Mouse (Mus musculus): ENCODE data around the gene Gys2. TPM values are rescaled to one million over a fixed set of nuclear protein-coding genes. Genes with fewer than 3 reads are reported as not detected.
"Not testable (repeated sequence)": the region's sequence is repeated elsewhere in the genome, so short reads cannot be mapped to it uniquely, and the experiment has no call there.

The Gys2 gene
- 0.67 and 0.88 TPM in 2 replicates for polyA plus RNA-seq (2015; fragmentation: Nextera tagmentation; extraction: Ambion mirVana)

DNA sequence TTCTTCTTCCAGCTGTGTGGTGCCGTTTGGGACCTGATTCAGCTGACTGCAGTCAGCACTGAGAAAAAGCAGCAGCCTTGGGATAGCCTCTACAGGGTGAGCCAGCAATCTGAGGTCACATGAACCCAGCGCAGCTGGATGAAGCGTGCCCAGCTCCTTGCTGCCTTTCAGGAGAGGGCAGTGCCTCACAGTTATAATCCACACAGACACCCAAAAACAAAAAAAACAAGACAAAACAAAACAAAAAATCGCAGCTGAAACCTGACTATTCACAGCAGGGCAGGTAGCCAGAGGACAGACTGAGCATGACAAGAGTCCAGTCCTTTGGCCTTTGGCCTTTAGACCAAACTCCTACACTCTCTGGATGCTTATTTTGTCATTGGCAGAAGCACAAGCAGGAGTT, at the start of gene Gys2:
TSS of gene Gys2 (minus strand) at position 309 of the 403 bp plus-strand sequence.
- DNase-seq (ENCODE audit: low spot score): no peak

DNA sequence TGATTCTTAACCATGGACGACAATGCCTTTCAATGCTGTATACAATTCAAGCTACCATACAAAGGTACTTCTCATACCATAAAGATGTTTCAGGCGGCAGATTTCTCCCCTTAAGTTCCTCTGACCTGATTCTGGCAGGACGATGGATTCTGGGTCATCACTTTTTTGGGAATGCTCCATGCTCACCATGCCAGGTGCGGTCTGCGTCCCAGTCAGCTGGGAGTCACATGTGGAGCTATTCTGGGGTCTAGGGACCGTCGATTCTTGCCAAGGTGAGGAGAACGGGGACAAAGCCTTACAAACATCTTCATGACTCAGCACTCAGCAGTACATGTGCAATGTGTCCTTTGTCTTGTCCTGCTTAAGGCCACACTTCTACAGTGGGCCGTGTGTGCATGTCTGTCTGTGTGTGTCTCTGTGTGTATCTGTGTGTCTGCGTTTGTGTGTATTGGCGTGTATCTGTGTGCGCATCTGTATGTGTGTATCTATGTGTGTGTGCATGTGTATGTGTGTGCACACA, 48.7 kb upstream of the Gys2 start:
- no peak for DNase-seq (ENCODE audit: low spot score)

DNA sequence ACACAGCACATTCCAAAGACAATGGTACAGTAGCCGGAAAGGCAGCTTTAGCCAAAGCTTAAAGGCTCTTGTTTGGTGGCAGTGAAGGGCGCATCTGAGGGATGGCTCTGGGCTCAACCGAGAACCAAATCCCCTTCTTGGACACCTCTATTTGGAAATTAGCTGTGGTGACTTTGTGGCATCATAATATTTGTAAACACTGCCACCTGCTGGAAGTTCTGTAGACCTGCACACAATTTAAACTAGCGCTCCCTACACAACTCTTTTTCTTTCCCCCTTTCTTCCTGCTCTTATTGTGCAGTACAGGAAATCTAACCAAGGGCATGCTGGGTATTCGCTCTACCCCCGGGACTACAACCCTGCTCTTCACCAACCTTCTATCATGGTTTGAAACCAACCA, 46.2 kb upstream of the Gys2 start:
- peak; percentile 71 for DNase-seq (ENCODE audit: low spot score)

DNA sequence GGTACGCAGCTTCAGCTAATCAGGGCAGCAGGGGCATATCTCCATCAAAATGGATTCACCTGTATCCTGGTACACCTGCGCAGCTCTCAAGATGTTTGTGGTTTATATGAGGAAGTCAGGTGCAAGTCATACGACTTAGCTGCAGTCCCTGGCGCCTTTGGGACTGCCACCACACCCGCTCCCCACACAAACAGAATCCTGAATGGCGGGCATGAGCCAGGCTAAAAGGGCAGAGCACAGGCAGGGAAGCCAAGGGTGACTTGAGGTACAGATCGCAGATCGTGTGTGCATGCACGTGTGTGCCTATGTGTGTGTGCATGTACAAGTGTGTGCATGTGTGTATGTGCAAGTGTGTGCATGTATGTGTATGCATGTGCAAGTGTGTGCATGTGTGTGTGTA, 42.5 kb upstream of the Gys2 start:
- DNase-seq (ENCODE audit: low spot score): not testable (repeated sequence)

- peak; percentile 64 for DNase-seq (ENCODE audit: low spot score)
Observed at GRCm38 (mm10) chr6:142514912-142515311, 42.0 kb upstream of the Gys2 start.

- DNase-seq (ENCODE audit: low spot score): peak; percentile 13
Observed at GRCm38 (mm10) chr6:142512902-142513301, 40.0 kb upstream of the Gys2 start.

DNA sequence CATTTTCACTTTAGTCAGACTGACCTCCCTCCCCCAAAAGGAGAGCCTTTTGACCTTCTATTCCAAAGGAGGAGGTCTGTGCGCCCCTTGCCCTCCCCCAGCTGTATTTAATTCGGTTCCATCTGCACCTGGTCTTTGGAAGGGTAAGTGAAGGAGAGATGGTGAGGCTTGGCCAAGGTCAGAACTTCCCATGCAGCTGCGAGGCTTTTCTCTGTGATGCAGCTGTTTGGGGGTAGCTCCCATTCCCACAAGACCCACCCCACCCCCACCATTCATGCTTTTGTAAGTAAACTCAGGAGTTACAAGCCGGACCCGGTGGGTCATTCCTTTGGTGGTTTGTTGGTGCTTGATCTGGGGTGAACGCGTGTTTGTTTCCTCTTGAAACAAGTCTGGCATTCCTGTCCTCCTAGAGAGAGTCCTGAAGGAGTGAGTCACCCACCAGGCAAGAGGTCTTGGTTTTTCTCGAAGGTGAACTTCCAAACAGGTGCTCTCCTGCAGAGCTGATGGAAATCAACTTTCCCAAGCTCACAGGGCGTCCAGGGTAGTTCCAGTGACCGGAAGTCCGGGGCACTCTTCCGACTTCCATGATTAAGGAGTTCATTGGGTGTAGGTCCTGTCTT, 38.7 kb upstream of the Gys2 start:
- DNase-seq (ENCODE audit: low spot score): peak; percentile 26

GRCm38 (mm10) chr6:142508663-142509062, 35.8 kb upstream of the Gys2 start:
- no peak for DNase-seq (ENCODE audit: low spot score)

DNA sequence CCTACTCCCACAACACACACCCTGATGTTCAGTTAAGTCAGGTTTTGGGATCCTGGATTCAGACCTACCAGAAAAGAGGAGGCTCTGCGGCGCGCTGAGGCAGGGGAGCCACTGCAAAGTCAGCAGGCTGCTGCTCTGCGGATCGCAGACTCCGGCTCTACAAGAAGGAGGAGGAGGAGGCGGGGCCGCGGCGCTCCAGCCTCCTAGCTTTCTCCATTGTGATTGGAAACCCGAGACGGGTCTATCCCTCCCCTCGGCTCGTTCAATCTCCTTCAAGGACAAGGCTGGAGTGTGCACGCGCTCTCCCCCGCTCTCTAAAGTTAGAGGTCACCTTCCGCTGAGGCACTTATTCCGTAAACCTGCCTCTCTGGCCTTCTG, 34.9 kb upstream of the Gys2 start, which contains the start of gene Ldhb:
TSS of gene Ldhb (minus strand) at position 173 of the 378 bp plus-strand sequence.
- peak; percentile 87 for DNase-seq (ENCODE audit: low spot score)

GRCm38 (mm10) chr6:142507033-142507784, 34.3 kb upstream of the Gys2 start:
- peak; percentile 26 for DNase-seq (ENCODE audit: low spot score)

DNA sequence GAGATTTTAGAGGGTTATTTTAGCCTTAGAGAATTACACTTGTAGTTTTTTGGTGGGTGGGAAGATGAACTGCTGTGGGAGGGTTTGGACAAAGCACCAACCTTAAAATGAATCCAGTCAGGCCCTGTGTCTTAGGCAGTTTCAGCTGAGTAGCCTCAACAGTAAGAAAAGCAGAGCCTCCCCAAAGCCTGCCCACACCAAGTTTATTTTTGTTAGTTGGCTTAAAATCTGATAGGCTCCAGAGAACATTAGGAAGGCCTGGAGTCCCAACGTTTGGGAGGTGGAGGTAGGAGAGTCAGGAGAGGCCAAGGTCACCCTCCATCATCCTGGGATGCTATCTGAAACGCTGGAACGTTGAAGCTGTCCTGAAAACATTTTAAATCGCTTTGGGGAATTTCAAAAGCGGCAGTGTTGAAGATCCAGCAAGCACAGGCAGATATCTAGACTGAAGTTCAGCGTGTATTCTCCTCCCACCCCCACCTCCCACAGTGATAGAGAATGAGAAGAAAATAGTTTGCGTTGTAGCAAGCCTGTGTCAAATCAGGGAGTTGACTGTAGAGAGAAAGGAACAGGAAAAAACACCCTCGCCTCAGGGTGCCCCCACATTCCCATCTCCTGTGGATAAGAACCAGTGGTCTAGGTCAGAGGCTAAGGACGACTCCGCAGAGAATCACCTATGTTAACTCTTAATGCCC, 33.6 kb upstream of the Gys2 start:
- DNase-seq (ENCODE audit: low spot score): no peak

GRCm38 (mm10) chr6:142503601-142504000, 30.7 kb upstream of the Gys2 start:
- DNase-seq (ENCODE audit: low spot score): no peak

DNA sequence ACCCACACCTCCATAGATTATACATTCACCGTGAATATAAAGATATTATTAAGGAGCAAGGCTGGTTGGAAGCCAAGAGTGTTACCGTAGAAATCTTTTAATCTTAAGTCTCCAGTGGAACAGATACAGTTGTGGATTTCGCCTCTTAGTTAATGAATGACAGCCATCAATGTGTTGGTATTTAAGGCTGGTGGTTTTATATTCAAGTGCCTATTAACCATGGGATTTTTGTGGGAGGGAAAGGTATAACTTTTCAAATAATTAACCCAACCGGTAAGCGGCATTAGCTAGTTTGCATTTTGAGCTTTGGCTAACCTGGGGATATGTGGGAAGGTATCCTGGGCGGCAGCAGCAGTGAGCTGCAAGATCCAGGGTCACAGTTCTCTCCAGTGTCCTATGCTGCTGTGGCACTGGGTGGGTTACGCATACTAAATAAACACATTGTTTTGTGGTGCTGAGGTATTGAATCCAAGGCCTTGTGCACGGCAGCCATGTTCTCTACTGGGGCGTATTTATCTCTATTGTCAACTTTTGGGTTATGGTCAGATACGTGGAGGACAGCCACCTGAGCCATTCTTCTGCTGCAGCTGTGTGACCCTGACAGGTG, 29.7 kb upstream of the Gys2 start:
- no peak for DNase-seq (ENCODE audit: low spot score)

- peak; percentile 83 for DNase-seq (ENCODE audit: low spot score)
Observed at GRCm38 (mm10) chr6:142490114-142490513, 17.2 kb upstream of the Gys2 start.

GRCm38 (mm10) chr6:142487638-142488037, 14.7 kb upstream of the Gys2 start:
- DNase-seq (ENCODE audit: low spot score): no peak

DNA sequence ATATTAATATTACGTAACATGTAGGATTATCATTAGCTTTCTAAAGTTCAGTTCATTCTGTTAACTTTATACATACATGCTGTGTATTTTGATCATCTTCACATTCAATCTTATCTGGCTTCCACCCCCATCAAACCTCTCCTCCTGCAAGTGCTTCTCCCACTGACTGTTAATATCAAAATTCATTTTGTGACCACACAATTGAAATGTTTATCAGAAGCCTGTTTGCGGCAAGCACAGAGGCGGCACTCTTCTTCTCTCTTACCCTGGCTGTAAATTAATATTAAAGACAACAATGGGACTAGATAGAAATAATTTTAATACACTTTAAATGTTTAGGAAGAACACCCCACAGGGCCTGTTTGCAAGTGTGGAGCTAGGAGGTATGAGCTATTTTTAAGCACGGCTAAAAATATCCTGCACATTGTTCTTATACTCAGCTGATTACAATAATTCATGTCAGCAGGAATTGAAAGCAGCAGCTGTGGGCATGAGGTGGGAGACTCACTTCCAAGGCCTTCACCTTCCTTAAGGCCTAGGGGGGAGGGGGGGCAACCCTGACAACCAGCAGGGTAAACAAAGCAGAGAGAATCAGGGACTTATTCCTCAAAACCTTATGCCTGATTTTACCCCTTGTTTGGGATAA, 12.7 kb upstream of the Gys2 start:
- no peak for DNase-seq (ENCODE audit: low spot score)

GRCm38 (mm10) chr6:142477239-142477638, 4.3 kb upstream of the Gys2 start:
- DNase-seq (ENCODE audit: low spot score): no peak

DNA sequence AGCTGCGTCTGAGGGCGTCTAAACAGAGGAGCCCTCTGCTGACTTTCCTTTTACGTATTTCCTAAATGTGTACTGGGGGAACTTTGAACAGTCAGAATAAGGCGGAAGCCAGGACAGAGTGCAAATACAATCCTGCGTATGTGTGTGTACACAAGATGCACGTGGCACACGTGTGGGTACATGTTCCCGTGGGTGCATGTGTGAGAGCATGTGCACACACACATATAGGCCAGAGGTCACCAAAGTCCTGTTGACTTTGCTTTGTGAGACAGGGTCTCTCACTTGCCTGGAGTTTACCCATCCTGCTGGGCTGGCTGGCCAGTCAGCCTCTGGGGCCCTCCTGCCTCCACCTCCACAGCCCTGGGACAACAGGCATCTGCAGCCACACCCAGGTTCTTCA, 1.8 kb downstream of the Gys2 start:
- no peak for DNase-seq (ENCODE audit: low spot score)

GRCm38 (mm10) chr6:142469602-142470001, 3.3 kb downstream of the Gys2 start:
- peak; percentile 69 for DNase-seq (ENCODE audit: low spot score)

GRCm38 (mm10) chr6:142462194-142462593, 10.7 kb downstream of the Gys2 start:
- DNase-seq (ENCODE audit: low spot score): no peak

Data from thymus, postnatal 0 days (tissue).